Mouse (Mus musculus): ENCODE results near the gene Trim60.

GRCm38 (mm10) chr8:65029776-65030175 is 11.4 kb upstream of the Trim60 start:
- TF ChIP-seq CTCF (IDR thresholded peaks at IDR 0.05; ENCODE audit: low read depth, low read length) (no peak), POLR2A (IDR thresholded peaks at IDR 0.05; ENCODE audit: extremely low read depth, insufficient read depth, low read length) (no peak)
